Mouse (Mus musculus) cortical plate, adult 2 months (tissue): Measurements from ENCODE around the gene Aldh8a1. TPM values are rescaled to one million over a fixed set of nuclear protein-coding genes. Genes with fewer than 3 reads are reported as not detected.

Experiments
- H3K27ac ChIP-seq: fragments of 200-500 bp; 2 replicates; pipeline ENCODE4 v1.5.1; 2012; ENCODE audit warnings: low read length, control low read depth, inconsistent platforms; ENCODE audit not compliant: insufficient read depth
- H3K4me1 ChIP-seq: fragments of 200-500 bp; 2 replicates; pipeline ENCODE4 v1.6.1; 2011; ENCODE audit warnings: low read length; ENCODE audit not compliant: control insufficient read depth, insufficient read depth
- H3K4me3 ChIP-seq: fragments of 200-500 bp; 2 replicates; pipeline ENCODE4 v1.5.1; 2011; ENCODE audit warnings: mild to moderate bottlenecking, low read length, control low read depth; ENCODE audit not compliant: insufficient read depth
- CTCF ChIP-seq: fragments of 200-500 bp; IDR thresholded peaks from 2 replicates; pipeline ENCODE4 v1.5.1; 2011; ENCODE audit warnings: mild to moderate bottlenecking, control low read depth, low read length; ENCODE audit not compliant: insufficient read depth; ENCODE audit errors: extremely low read depth
- POLR2A ChIP-seq: fragments of 200-500 bp; IDR thresholded peaks from 2 replicates; pipeline ENCODE4 v1.6.1; 2011; ENCODE audit warnings: mild to moderate bottlenecking, low read length, control low read depth; ENCODE audit not compliant: insufficient read depth; ENCODE audit errors: extremely low read depth
- polyA plus RNA-seq: library from polyadenylated mRNA; depleted of rRNA; stranded (reverse); fragments of >200 nt; gene quantifications from 2 replicates; pipeline ENCODE4 v1.2.3, GENCODE M21; 2012

Gene Aldh8a1
- polyA plus RNA-seq, 1 experiment = 0.38 TPM

DNA sequence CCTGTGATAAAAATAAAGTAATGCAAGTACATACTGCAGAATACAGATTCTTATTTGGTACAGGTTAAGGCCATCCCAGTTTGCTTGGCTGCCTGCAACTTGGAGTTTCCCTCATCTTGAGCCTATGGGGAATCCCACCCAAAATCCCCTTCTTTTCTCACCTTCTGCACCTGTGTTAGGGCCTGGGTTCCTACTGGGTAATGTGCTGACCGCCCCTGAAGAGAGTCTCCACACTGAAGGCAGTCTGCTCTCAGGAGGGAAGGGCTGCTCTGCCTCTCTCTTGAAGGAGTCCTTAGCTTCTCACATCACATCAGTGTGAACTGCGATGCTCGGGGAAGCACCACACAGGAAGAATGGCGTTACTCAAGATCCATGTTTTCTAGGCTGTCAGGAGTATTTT is 11.2 kb upstream of the Aldh8a1 start:
- Histone ChIP-seq H3K4me1 (no peaks in the 10 kb centered on the region), H3K27ac (no peak overlapping the region), H3K4me3 (no peak overlapping the region)
- TF ChIP-seq CTCF (no peak), POLR2A (no peak)

GRCm38 (mm10) chr10:21366471-21366870 is 10.6 kb upstream of the Aldh8a1 start:
- H3K27ac ChIP-seq = no peak overlapping the region
- H3K4me1 ChIP-seq = no peaks in the 10 kb centered on the region
- no peak for TF ChIP-seq CTCF
- no peak for TF ChIP-seq POLR2A

DNA sequence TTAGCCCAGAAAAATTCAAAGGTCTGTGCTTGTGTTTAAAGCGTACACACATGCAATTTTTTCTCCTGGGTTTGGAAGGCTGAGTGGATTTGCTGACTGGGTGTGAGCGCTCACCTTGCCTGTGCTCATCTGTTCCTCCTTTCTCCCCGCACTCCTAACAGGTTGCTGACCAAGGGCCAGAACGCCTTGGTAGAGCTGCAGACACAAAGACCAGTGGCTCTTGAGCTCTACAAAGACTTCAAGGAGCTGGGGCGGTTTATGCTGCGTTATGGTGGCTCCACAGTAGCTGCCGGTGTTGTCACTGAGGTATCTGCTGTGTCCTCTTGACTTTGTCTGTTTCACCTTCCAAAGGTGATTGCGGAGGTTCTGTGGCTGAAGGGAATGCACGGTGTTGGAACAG is 9.6 kb upstream of the Aldh8a1 start:
- Histone ChIP-seq H3K4me1 (no peaks in the 10 kb centered on the region), H3K4me3 (no peak overlapping the region), H3K27ac (no peak overlapping the region)
- TF ChIP-seq CTCF (no peak), POLR2A (no peak)

More at GRCm38 (mm10) chr10:21366471-21366870, 10.6 kb upstream of the Aldh8a1 start:
- no peak overlapping the region for H3K4me3 ChIP-seq

DNA sequence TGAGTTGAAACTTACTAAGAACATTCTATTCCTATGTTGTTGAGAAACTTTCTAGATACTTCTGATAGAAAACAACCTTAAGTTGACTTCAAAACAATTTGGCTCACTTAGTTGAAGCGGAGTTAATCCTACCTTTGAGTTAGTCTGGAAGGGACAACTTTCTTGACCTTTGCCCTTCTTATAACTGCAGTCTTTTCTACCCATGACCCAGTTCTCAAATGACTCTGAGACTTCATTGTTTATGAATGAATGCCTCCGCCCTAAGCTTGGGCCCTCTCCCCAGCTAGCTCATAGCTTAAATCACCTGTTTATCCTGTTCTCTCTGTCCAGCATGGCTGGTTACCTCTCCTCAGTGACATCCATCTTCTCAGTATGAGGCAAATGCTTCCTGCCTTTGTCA is 7.5 kb upstream of the Aldh8a1 start:
- TF ChIP-seq CTCF = no peak
- TF ChIP-seq POLR2A = no peak
- no peak overlapping the region for H3K4me3 ChIP-seq
- no peaks in the 10 kb centered on the region for H3K4me1 ChIP-seq
- H3K27ac ChIP-seq = no peak overlapping the region

- H3K27ac ChIP-seq = no peak overlapping the region
- H3K4me3 ChIP-seq = no peak overlapping the region
- TF ChIP-seq POLR2A (no peak), CTCF (no peak)
- no peaks in the 10 kb centered on the region for H3K4me1 ChIP-seq
Observed at GRCm38 (mm10) chr10:21372271-21372670, 4.8 kb upstream of the Aldh8a1 start.

GRCm38 (mm10) chr10:21378196-21378944 is 1.3 kb downstream of the Aldh8a1 start:
- H3K27ac ChIP-seq = no peak overlapping the region
- TF ChIP-seq CTCF (peak; percentile 45; the same call in 1 of the 2 replicates), POLR2A (no peak)
- H3K4me3 ChIP-seq = no peak overlapping the region
- H3K4me1 ChIP-seq = no peaks in the 10 kb centered on the region

- Histone ChIP-seq H3K27ac (no peak overlapping the region), H3K4me3 (no peak overlapping the region), H3K4me1 (no peaks in the 10 kb centered on the region)
- 0 out of 2 replicates have a peak, but pooled peaks have one; percentile 19 for TF ChIP-seq CTCF
- TF ChIP-seq POLR2A = no peak
Observed at GRCm38 (mm10) chr10:21382914-21383313, 5.8 kb downstream of the Aldh8a1 start.

GRCm38 (mm10) chr10:21385111-21385663 is 8.1 kb downstream of the Aldh8a1 start:
- Histone ChIP-seq H3K4me1 (no peaks in the 10 kb centered on the region), H3K27ac (no peak overlapping the region), H3K4me3 (no peak overlapping the region)
- no peak for TF ChIP-seq CTCF

DNA sequence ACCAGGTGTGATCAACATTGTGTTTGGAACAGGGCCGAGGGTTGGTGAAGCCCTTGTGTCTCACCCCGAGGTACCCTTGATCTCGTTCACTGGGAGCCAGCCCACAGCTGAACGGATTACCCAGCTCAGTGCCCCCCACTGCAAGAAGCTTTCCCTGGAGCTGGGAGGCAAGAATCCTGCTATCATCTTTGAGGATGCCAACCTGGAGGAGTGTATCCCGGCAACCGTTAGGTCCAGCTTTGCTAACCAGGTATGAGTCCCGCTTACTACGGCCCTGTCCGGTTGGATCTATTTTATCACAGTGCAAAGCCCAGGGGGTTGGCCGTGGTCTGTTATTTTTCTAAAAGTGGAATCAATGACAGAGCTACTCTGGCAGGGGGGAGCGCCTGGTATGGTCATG is 12.0 kb downstream of the Aldh8a1 start:
- no peak overlapping the region for H3K27ac ChIP-seq
- H3K4me3 ChIP-seq = no peak overlapping the region
- no peaks in the 10 kb centered on the region for H3K4me1 ChIP-seq
- TF ChIP-seq POLR2A (no peak), CTCF (no peak)

DNA sequence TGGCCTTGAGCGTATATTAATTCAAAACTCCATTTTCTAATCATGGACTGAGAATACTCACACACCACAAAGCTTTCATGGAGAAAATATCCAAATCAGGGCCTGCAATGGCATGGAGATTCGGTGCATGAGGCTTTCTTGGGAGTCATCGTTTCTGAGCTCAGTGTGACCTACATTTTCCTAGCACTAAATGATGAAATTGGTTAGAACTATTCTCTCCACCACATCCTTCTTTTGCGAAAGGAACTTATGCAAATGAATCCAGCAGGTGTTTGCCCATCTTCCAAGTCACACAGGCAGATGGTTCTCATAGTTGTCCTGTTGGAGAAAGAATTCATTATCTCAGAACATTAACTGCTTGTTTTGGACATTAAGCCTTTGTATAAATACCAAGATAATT is 13.3 kb downstream of the Aldh8a1 start:
- H3K4me3 ChIP-seq = no peak overlapping the region
- H3K4me1 ChIP-seq = no peaks in the 10 kb centered on the region
- no peak for TF ChIP-seq CTCF
- no peak for TF ChIP-seq POLR2A
- H3K27ac ChIP-seq = no peak overlapping the region

GRCm38 (mm10) chr10:21391286-21391685 is 14.2 kb downstream of the Aldh8a1 start:
- no peaks in the 10 kb centered on the region for H3K4me1 ChIP-seq
- H3K4me3 ChIP-seq = no peak overlapping the region
- TF ChIP-seq CTCF (no peak), POLR2A (no peak)
- H3K27ac ChIP-seq = no peak overlapping the region
